Mouse (Mus musculus): ENCODE data around the gene Samd8.

DNA sequence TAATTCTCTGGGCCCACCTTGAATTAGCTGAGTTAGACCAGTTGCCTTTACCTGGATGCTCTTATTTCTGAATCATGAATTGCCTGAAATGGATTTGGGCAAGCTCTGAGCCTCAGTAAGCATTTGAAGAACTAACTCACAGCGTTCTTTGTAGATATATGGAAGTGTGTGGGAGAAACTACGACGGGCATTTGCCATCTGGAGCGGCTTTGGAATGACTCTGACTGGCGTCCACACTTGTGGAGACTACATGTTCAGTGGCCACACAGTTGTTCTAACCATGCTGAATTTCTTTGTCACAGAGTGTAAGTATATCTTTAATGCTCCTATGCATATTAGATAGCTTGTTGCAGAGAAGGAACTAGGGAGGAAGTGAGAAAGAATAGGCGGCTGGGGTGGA is 41.9 kb downstream of the Samd8 start:
- no peak for TF ChIP-seq POLR2A (IDR thresholded peaks at IDR 0.05; ENCODE audit: extremely low read depth, insufficient read depth, low read length)
- TF ChIP-seq CTCF (IDR thresholded peaks at IDR 0.05; ENCODE audit: low read depth, low read length) = no peak
